Mouse (Mus musculus) heart, adult 18-20 months (tissue): Measurements from ENCODE around the gene Dysf. TPM values are rescaled to one million over a fixed set of nuclear protein-coding genes. Genes with fewer than 3 reads are reported as not detected.

Experiments
- DNase-seq, 2 experiments: peaks; one replicate each; pipeline ENCODE4 v3.0.0; 2021 to 2022; ENCODE audit warnings: mixed read lengths in 1 of 2
- total RNA-seq, 2 experiments: library from RNA; stranded (reverse); gene quantifications; 2 replicates each; pipeline ENCODE4 v1.2.3; 2021

Gene Dysf
- total RNA-seq, 2 experiments from 2014 or later = 99.8 to 105 TPM

DNA sequence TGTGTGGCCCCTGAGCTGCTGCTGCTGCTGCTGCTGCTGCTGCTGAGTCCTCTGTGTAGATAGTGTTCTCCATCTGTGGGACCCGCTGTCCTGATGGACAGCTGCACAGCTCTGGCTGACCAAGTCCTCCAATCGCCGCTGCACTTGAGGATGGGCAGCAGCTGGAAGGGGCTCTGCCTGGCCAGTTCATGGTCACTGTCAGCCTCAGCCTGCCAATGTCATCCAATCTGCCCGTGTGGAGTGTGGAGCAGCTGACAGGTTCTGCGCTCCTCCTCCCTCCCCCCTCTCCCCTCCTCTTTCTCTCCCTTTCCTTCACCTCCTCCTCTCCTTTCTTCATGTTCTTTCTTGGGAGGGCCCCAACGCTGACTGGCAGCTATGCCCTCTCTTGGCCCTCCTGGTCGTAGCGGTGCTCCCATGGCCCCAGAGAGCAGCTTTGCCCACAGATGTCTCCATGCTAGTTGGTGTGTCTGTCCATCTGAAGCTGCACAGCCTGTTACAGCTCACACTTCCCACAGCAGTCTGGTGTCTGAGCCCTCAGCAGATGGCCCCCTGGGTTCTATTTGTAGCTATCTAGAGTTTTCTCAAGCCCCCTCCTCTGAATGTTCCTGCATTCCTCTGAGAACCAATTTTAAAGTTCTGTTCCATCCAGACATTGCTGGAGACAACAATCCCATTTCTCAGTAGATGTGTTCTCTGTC lies 223.8 kb downstream of the Dysf start:
- no peak for DNase-seq

DNA sequence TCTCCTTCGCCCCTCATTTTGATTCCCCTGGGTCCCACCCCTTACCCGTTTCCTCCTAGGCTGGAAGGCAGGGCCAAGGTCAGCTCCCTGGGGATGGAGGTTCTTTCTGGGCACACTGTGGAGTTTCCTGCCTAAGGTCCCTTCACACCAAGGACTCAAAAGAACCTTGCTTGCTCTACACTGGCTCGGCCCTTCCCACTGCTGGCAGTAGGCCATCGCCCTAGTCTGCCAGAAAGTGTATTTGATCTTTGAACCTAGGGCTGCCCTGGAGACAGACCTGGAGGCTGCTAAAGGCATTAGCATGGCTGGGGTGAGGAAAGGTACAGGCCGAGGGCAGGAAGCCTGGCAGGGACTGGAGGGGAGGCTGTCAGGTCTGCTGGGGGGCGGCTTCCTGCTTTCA lies 225.4 kb downstream of the Dysf start:
- peak; percentile 48 to 53 for DNase-seq

DNA sequence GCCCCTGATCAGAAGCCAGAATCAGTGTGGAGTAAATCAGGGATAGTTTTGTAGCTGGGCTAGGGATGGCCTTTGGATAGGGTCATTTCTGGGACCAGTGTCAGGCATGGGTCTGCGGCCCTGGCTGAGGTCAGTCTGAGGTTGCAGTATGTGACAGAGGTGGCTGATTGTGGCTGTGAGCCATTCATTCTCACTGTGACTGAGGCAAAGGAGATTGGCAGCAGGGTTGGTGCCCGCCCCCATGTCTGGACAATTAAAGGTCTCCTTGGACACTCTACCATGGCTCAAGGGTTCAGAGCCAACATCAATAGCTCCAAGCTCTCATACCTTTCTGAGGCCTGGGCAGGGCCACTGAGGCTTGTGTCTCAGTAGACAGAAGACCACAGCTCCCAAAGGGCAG lies 227.0 kb downstream of the Dysf start:
- peak; percentile 26 to 52 for DNase-seq

DNA sequence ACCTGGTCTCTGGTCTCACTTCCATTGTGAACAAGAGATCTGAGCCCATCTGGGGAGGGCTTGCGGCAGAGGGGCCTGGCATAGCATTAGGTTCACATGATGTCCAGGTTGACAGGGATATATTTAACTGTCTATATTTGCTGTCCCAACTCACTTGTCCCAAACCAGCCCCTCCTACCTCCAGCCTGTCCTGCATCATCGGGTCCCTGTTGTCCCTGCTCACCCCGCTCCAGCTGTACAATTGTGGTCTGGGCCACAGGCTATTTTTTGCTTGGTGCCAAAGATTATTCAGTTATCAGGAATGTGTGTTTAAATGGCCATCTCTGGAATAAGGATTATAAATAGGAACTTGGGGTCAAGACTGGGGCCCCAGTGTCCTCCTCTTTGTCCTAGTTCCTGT lies 235.0 kb downstream of the Dysf start:
- peak; percentile 65 to 87 for DNase-seq

DNA sequence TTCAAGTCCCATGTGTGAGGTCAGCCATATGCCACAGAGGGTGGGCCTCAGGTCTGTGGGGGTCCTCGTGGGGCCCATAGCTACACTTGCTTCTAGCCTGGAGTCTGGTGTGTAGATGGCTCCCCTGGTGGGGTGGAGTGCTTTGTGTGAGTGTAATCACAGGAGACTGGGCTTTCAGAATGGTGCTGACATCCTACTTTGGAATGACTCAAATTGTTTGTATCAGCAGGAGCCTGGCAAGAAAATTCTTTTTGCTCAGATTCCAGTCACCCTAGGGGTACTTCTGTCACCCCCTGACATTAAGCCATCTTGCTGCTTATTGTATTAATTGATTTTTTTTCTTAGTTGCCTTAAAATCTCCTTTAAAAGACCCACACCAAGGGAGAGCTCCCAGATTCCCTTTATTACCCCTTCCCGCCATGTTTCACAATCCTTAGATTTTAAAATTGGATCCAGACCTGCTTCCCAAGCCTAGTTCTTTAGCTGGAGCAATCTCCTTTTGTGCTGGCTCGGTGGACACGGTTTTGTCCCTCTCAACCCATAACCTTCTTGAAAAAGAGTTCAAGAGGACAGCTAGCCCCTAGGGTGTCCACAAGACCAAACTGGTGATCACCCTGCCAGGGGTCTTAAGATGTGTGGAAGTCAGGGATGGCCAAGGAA lies 237.8 kb downstream of the Dysf start:
- no peak for DNase-seq

DNA sequence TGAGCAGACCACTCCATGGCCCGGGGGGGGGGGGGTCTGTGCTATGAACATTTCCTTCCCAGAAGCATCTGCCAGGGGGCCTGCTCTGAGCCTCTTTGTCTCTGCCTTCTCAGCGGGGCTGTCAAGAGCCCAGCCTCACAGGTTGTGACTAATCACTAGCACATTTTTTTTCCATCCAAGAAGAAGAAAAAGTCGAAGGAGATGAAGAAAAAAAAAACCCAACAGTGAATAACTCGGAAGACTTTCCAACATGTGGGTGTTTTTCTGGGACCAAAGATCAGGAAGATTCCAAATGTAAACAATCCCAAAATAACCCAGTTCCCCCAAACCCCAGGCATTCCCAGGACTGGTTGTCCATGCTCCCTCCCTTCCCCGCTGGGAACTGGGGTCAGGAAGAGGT lies 238.6 kb downstream of the Dysf start:
- no peak for DNase-seq

Other genes with a start within 250 kb of the Dysf start
- gene Ankrd53, start 245.9 kb upstream of the Dysf start, total RNA-seq = not detected
- gene Tex261, start 232.8 kb upstream of the Dysf start, total RNA-seq = 100 to 1,000 TPM in 1 of 2 experiments, 10 to 100 TPM in 1; 82.1 to 106 TPM
- 10 to 100 TPM; 21.4 to 22.7 TPM for gene Nagk, start 213.6 kb upstream of the Dysf start, total RNA-seq
- gene Paip2b, start 176.8 kb upstream of the Dysf start, total RNA-seq = 10 to 100 TPM; 46.4 to 48.3 TPM
- 10 to 100 TPM; 54.3 to 54.4 TPM for gene Zfp638, start 141.5 kb upstream of the Dysf start, total RNA-seq